Mouse (Mus musculus) brown adipose tissue, adult 24 weeks (tissue): ENCODE data around the gene Ldlrad3. TPM values are rescaled to one million over a fixed set of nuclear protein-coding genes. Genes with fewer than 3 reads are reported as not detected.

ENCODE experiments used
- H3K27ac ChIP-seq: fragments of 200-500 bp; replicated peaks from 2 replicates; pipeline ENCODE4 v1.5.1; 2012; ENCODE audit warnings: low read depth, mild to moderate bottlenecking, low read length
- H3K4me1 ChIP-seq: fragments of 200-500 bp; 2 replicates; pipeline ENCODE4 v1.6.1; 2012; ENCODE audit warnings: low read length, mixed read lengths; ENCODE audit not compliant: control insufficient read depth, insufficient read depth, insufficient read length
- H3K4me3 ChIP-seq: fragments of 200-500 bp; 2 replicates; pipeline ENCODE4 v1.5.1; 2012; ENCODE audit warnings: low read depth, mild to moderate bottlenecking, low read length, moderate library complexity; ENCODE audit not compliant: insufficient read depth
- polyA plus RNA-seq: library from polyadenylated mRNA; stranded (reverse); fragments of >200 nt; gene quantifications from 2 replicates; pipeline ENCODE4 v1.2.4, GENCODE M21; 2012; ENCODE audit not compliant: missing spikeins, insufficient read depth, insufficient read length

Gene Ldlrad3
- 7.8 and 8.8 TPM in 2 replicates for polyA plus RNA-seq

GRCm38 (mm10) chr2:102185951-102186561, at the start of gene Ldlrad3:
TSS of gene Ldlrad3 (minus strand) at chr2:102186385.
- H3K27ac ChIP-seq, result peak within 1 kb of the TSS; percentile 47; the same call in 1 of the 2 replicates
- H3K4me3 ChIP-seq, result peak within 1 kb of the TSS; percentile 73
- H3K4me1 ChIP-seq, result peaks cover 15% of the 10 kb centered on the region; the same call in 1 of the 2 replicates

- H3K4me1 ChIP-seq, result peaks cover 11% of the 10 kb centered on the region
- H3K27ac ChIP-seq, result no peak overlapping the region
- no peak overlapping the region for H3K4me3 ChIP-seq
These were observed 45.3 kb upstream of the Ldlrad3 start for GRCm38 (mm10) chr2:102231470-102231869.

- Histone ChIP-seq H3K4me3 (no peak overlapping the region), H3K4me1 (peaks cover 11% of the 10 kb centered on the region), H3K27ac (peak overlapping the region; percentile 60)
These were observed 42.9 kb upstream of the Ldlrad3 start for GRCm38 (mm10) chr2:102229126-102229525.

GRCm38 (mm10) chr2:102228331-102228730, 42.1 kb upstream of the Ldlrad3 start:
- Histone ChIP-seq H3K4me1 (peaks cover 11% of the 10 kb centered on the region), H3K4me3 (no peak overlapping the region), H3K27ac (peak overlapping the region; percentile 38; the same call in 1 of the 2 replicates)

DNA sequence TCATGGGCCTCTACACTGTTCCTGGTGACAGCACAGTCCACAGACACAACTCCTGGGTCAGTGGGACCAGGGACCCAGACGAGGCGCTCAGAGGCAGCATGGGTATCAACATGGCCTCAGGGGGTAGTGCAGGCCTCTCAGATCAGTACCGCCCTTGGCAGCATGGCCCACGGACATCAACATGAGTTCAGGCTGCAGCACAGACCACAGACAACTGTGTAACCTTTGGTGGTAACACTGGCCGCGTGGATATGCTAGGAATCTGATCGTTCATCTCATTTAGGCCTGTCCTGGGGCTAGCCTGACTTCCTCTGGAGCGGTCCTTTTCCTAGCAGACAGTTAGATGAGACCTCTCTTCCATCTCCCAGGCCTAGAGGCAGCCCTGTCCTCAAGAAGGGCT, 41.7 kb upstream of the Ldlrad3 start:
- Histone ChIP-seq H3K4me1 (peaks cover 11% of the 10 kb centered on the region), H3K27ac (peak overlapping the region; percentile 38; the same call in 1 of the 2 replicates), H3K4me3 (no peak overlapping the region)

GRCm38 (mm10) chr2:102226274-102226673, 40.1 kb upstream of the Ldlrad3 start:
- Histone ChIP-seq H3K27ac (no peak overlapping the region), H3K4me3 (no peak overlapping the region), H3K4me1 (peaks cover 8% of the 10 kb centered on the region)

GRCm38 (mm10) chr2:102223355-102224128, 37.4 kb upstream of the Ldlrad3 start:
- no peak overlapping the region for H3K4me3 ChIP-seq
- peaks cover 6% of the 10 kb centered on the region for H3K4me1 ChIP-seq
- H3K27ac ChIP-seq, result no peak overlapping the region

GRCm38 (mm10) chr2:102222749-102223148, 36.6 kb upstream of the Ldlrad3 start:
- peaks cover 2% of the 10 kb centered on the region for H3K4me1 ChIP-seq
- H3K4me3 ChIP-seq, result no peak overlapping the region
- no peak overlapping the region for H3K27ac ChIP-seq

- H3K4me3 ChIP-seq, result no peak overlapping the region
- H3K27ac ChIP-seq, result no peak overlapping the region
- H3K4me1 ChIP-seq, result no peaks in the 10 kb centered on the region
These were observed 30.6 kb upstream of the Ldlrad3 start for GRCm38 (mm10) chr2:102216817-102217216.

GRCm38 (mm10) chr2:102212096-102212495, 25.9 kb upstream of the Ldlrad3 start:
- Histone ChIP-seq H3K27ac (no peak overlapping the region), H3K4me1 (peaks cover 7% of the 10 kb centered on the region; the same call in 1 of the 2 replicates), H3K4me3 (no peak overlapping the region)

- Histone ChIP-seq H3K27ac (no peak overlapping the region), H3K4me3 (no peak overlapping the region), H3K4me1 (peaks cover 7% of the 10 kb centered on the region; the same call in 1 of the 2 replicates)
These were observed 19.7 kb upstream of the Ldlrad3 start for GRCm38 (mm10) chr2:102205672-102206399.

DNA sequence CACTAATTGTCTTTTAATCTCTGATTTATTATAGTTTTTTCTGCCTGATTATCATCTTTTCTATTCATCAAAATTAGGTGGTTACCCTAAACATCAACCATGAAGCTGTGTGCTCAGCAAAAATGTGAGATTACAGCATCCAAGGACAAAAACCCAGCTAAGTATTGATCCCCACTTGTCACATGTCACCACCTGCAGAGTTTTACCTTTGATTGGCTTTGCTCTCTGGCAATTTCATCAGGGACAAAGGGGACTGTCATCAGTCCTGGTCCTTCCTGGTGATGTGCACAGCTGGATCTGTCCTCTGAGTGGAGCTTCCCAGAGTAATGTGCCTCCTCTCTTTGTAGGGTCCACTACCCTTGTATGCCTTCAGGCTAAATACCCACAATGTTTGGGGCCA, 17.3 kb upstream of the Ldlrad3 start:
- H3K27ac ChIP-seq, result no peak overlapping the region
- H3K4me1 ChIP-seq, result no peaks in the 10 kb centered on the region
- H3K4me3 ChIP-seq, result no peak overlapping the region

DNA sequence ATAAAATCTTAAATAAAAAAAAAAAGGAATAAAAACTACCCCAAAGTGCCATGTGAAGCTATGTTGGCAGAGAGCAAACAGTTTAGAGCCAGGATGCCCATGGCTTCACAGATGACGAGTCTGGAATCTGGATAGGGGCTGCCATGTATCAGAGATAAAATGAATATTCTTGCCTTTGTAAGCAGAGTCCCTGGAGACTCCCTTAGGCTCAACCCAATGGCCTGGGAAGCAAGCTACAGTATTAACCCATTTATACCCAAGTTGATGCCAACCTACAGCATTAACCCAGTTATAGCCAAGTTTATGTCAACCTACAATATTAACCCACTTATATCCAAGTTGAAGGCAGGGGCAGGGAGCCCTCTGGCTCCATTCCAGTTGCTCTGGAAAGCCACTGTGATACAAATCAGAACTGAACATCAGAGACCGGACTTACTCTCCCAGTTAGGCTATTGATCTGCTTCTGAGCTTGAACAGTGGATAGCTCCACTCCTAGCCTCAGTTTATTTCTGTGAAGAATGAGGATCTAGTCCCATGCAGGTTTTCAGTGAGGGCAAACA, 16.1 kb upstream of the Ldlrad3 start:
- no peak overlapping the region for H3K4me3 ChIP-seq
- H3K4me1 ChIP-seq, result no peaks in the 10 kb centered on the region
- 0 out of 2 replicates have a peak overlapping the region, but pooled peaks have one; percentile 26 for H3K27ac ChIP-seq

GRCm38 (mm10) chr2:102201198-102201948, 15.2 kb upstream of the Ldlrad3 start:
- Histone ChIP-seq H3K4me3 (no peak overlapping the region), H3K4me1 (no peaks in the 10 kb centered on the region; the same call in 1 of the 2 replicates), H3K27ac (peak overlapping the region; percentile 61; the same call in 1 of the 2 replicates)
